Mouse (Mus musculus) E14TG2a.4 (cell line): ENCODE measurements at regions not wholly inside any gene's neighbourhood (a gene's known extent, or its start where the extent isn't known, plus 50 kb on each side); places are given as distances from the start of the nearest gene placed in this dataset.
A peak's percentile ranks its signal among the peaks of the same experiment; 100 is the strongest.

Experiments
- CTCF ChIP-seq: conservative IDR thresholded peaks from 2 replicates; pipeline ENCODE4 v1.5.1; 2014; ENCODE audit warnings: low read length
- NANOG ChIP-seq: IDR thresholded peaks from 2 replicates; pipeline ENCODE4 v1.6.1; 2014; ENCODE audit warnings: borderline replicate concordance, low read length, mixed read lengths

DNA sequence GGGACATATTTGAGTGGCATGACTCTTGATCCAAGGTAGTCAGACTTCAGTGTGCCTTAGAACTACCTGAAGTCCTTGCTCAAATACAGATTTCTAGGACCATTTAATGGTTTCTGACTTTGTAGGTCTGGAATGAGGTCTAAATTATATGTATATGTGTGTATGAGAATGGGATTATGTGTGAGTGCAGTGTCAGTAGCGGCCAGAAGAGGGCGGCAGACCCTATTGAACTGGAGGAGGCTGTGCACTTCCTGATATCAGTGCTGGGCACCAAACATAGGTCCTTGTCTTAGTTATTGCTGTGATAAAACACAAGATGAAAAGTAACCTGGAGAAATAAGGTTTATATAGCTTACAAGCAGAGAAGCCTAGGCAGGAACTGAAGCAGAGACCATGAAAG is 328.6 kb upstream of the Api5 start:
- TF ChIP-seq CTCF (peak; percentile 72), NANOG (no peak)
